Comparison of ENCODE assay signal across 15 mouse cellular contexts in genomic region chr9:7798555-7798954, GRCm38 (mm10). TPM values are rescaled to one million over a fixed set of nuclear protein-coding genes. Genes with fewer than 3 reads are reported as not detected.
DNase-seq lines count a peak whose midpoint lies in the region; ATAC-seq and TF ChIP-seq lines count a peak whose summit lies in the region.
"Had no signal": no experiment of that assay in that cellular context is flagged by ENCODE, and none has a peak within 500 bp of the region (broad histone marks: within the 10 kb centered on the region; RNA-seq: fewer than 3 reads in every experiment).

No protein-coding gene starts in this region.

- H3K4me2 ChIP-seq in liver, embryonic 14.5 days (ENCODE audit: low read depth) = no peak overlapping the region

- peak overlapping the region; percentile 8 for H3K9ac ChIP-seq in ES-E14 (ENCODE audit: insufficient read depth, low read depth, low read length, poor library complexity, severe bottlenecking)
- H3K9ac ChIP-seq in liver, embryonic 14.5 days (replicated peaks) = no peak overlapping the region

- H3K27ac ChIP-seq in ES-E14 (ENCODE audit: insufficient read depth, low read depth, low read length, poor library complexity, severe bottlenecking) = peak overlapping the region; percentile 87
- H3K27ac ChIP-seq in liver, embryonic 14.5 days = no peak overlapping the region

- H3K4me1 ChIP-seq in ES-E14 (ENCODE audit: control insufficient read depth in 2 of 2, insufficient read depth in 2 of 2, low read length in 2 of 2, poor library complexity in 1 of 2) = peaks cover 0 to 3% of the 10 kb centered on the region in 2 experiments; a peak in 2 of 4 replicates
- 0 out of 4 replicates have a peak, but pooled peaks cover 0 to 2% of the 10 kb centered on the region in 2 experiments for H3K4me1 ChIP-seq in liver, embryonic 14.5 days (replicated peaks; ENCODE audit: control insufficient read depth in 2 of 2, insufficient read depth in 2 of 2, low read length in 1 of 2)

- H3K4me3 ChIP-seq in ES-E14 (ENCODE audit: insufficient read depth in 1 of 2, low read depth in 1 of 2, low read length in 2 of 2, poor library complexity in 1 of 2, severe bottlenecking in 1 of 2) = peak overlapping the region; percentile 1 to 29; a peak in 3 of 4 replicates
- no peak overlapping the region for H3K4me3 ChIP-seq in liver, embryonic 14.5 days (ENCODE audit: insufficient read depth in 1 of 2, low read depth in 2 of 2, low read length in 2 of 2)
- H3K4me3 ChIP-seq: erythroblast, embryonic 14.5 days had no signal

- in situ Hi-C loops in ES-E14 (cut with MboI; ENCODE audit: low sequenced_read_pairs in 2 of 2, unreplicated experiment in 2 of 2) = no loop called here

- DNase-seq in kidney, adult 18-20 months = peak; percentile 33
- DNase-seq in kidney, postnatal 4 days = no peak
- DNase-seq in ES-E14 (ENCODE audit: low read depth, low spot score) = no peak
- peak; percentile 37 for DNase-seq in kidney, adult 9 months
- DNase-seq in liver, embryonic 14.5 days (ENCODE audit: low read depth in 3 of 3, low spot score in 3 of 3) = no peak
- DNase-seq in ovary, postnatal 14 days (ENCODE audit: low spot score) = no peak
- no peak for DNase-seq in adrenal gland, postnatal 4 days (ENCODE audit: low spot score in 2 of 2)
- DNase-seq: adrenal gland, postnatal 10 days; cerebellum, adult 9-10 months; embryo, embryonic 11 days; gastrocnemius, postnatal 36 days; lung, adult 2 months; right cerebral cortex, postnatal 25 days; thymus, postnatal 4 days had no signal

- no peak for TF ChIP-seq CTCF in liver, embryonic 14.5 days (IDR thresholded peaks at IDR 0.05; ENCODE audit: low read depth)

- H3K27me3 ChIP-seq in liver, embryonic 14.5 days (ENCODE audit: control insufficient read depth, insufficient read depth, low read length) = no peaks in the 10 kb centered on the region

- no peak for TF ChIP-seq EP300 in liver, embryonic 14.5 days (IDR thresholded peaks at IDR 0.05; ENCODE audit: low read depth)

- WGBS in liver, embryonic 14.5 days (ENCODE audit: insufficient replicate concordance) = 88% methylated on average over 3 of the region's 3 CpGs

- ATAC-seq in liver, embryonic 14.5 days (ENCODE audit: insufficient read depth) = peak; percentile 43; the same call in 1 of the 2 replicates

- H3K36me3 ChIP-seq in ES-E14 (ENCODE audit: control insufficient read depth, insufficient read depth, low read length, poor library complexity, severe bottlenecking) = peaks cover 17% of the 10 kb centered on the region
- H3K36me3 ChIP-seq in liver, embryonic 14.5 days (replicated peaks; ENCODE audit: control insufficient read depth, insufficient read depth, low read depth) = no peaks in the 10 kb centered on the region

- H3K9me3 ChIP-seq in ES-E14 (ENCODE audit: control insufficient read depth, insufficient read depth, low read depth, low read length) = no peaks in the 10 kb centered on the region
- no peaks in the 10 kb centered on the region for H3K9me3 ChIP-seq in liver, embryonic 14.5 days (ENCODE audit: control insufficient read depth, low read length)

TF ChIP-seq in ES-E14, 5 proteins besides CTCF, POLR2A, EP300 and RAD21:
- TF ChIP-seq MAFK (IDR thresholded peaks at IDR 0.05; ENCODE audit: insufficient read depth, low read depth, low read length) (no peak), ZNF384 (IDR thresholded peaks at IDR 0.05; ENCODE audit: low read depth, low read length) (no peak), CHD2 (IDR thresholded peaks at IDR 0.05; ENCODE audit: low read depth, low read length) (no peak), HCFC1 (IDR thresholded peaks at IDR 0.05; ENCODE audit: borderline replicate concordance, insufficient read depth, low read length) (no peak), ZC3H11A (IDR thresholded peaks at IDR 0.05; ENCODE audit: borderline replicate concordance, low read depth, low read length) (no peak)

RNA-seq across cellular contexts. Expression of gene Tmem123, which starts 34.7 kb away (rescaled TPM):
- 23.6 and 27.5 TPM in 2 replicates for total RNA-seq in ES-E14 (2012; rRNA removed)
- 17.7 and 23.3 TPM in 2 replicates for polyA plus RNA-seq in liver, embryonic 14.5 days (2012; rRNA removed)
- 45.2 and 52.5 TPM in 2 replicates for polyA plus RNA-seq in liver, embryonic 14.5 days (2014; fragmentation: Nextera tagmentation; extraction: Ambion mirVana)
- total RNA-seq in adrenal gland, postnatal 4 days (2021) = 100 to 1,000 TPM in 1 of 2 experiments, 10 to 100 TPM in 1; 94.1 to 102 TPM

RNA-seq across cellular contexts. Expression of gene Birc2, which starts 38.3 kb away (rescaled TPM):
- total RNA-seq in ES-E14 (2012; rRNA removed) = 27.4 and 30.5 TPM in 2 replicates
- polyA plus RNA-seq in liver, embryonic 14.5 days (2012; rRNA removed) = 7.0 and 9.4 TPM in 2 replicates
- polyA plus RNA-seq in liver, embryonic 14.5 days (2014; fragmentation: Nextera tagmentation; extraction: Ambion mirVana) = 13.1 and 14.1 TPM in 2 replicates
- total RNA-seq in adrenal gland, postnatal 4 days (2021) = 10 to 100 TPM; 68.3 to 72.0 TPM

Comparison
In these comparisons a context has a peak if more than half of its experiments do, and no peak if none do; other contexts are left out.
1. DNase-seq: peak in kidney, adult 18-20 months (single experiment) and kidney, adult 9 months (single experiment); none in kidney, postnatal 4 days (0 of 2), ES-E14 (single experiment), liver, embryonic 14.5 days (0 of 3), ovary, postnatal 14 days (single experiment) and adrenal gland, postnatal 4 days (0 of 2).
2. H3K4me3 ChIP-seq: peak in ES-E14 (2 of 2); none in liver, embryonic 14.5 days (0 of 2).